Mouse (Mus musculus): ENCODE measurements around the gene Lnx2. TPM values are rescaled to one million over a fixed set of nuclear protein-coding genes. Genes with fewer than 3 reads are reported as not detected.

Lnx2 gene
- total RNA-seq, 1 experiment: 11.6 TPM

GRCm38 (mm10) chr5:147107276-147107675 is 30.9 kb upstream of the Lnx2 start:
- Histone ChIP-seq H3K9ac (ENCODE audit: insufficient read depth, low read depth, low read length, poor library complexity, severe bottlenecking) (no peak overlapping the region), H3K4me1 (ENCODE audit: control insufficient read depth in 2 of 2, insufficient read depth in 2 of 2, low read length in 2 of 2, poor library complexity in 1 of 2) (peaks cover 0 to 9% of the 10 kb centered on the region in 2 experiments; a peak in 1 of 4 replicates), H3K27ac (ENCODE audit: insufficient read depth, low read depth, low read length, poor library complexity, severe bottlenecking) (no peak overlapping the region), H3K36me3 (ENCODE audit: control insufficient read depth, insufficient read depth, low read length, poor library complexity, severe bottlenecking) (peaks cover 29% of the 10 kb centered on the region; the same call in 1 of the 2 replicates), H3K9me3 (ENCODE audit: control insufficient read depth, insufficient read depth, low read depth, low read length) (no peaks in the 10 kb centered on the region), H3K4me3 (ENCODE audit: insufficient read depth in 1 of 2, low read depth in 1 of 2, low read length in 2 of 2, poor library complexity in 1 of 2, severe bottlenecking in 1 of 2) (no peak overlapping the region)
- TF ChIP-seq ZNF384 (IDR thresholded peaks at IDR 0.05; ENCODE audit: low read depth, low read length) (no peak), HCFC1 (IDR thresholded peaks at IDR 0.05; ENCODE audit: borderline replicate concordance, insufficient read depth, low read length) (no peak), CHD2 (IDR thresholded peaks at IDR 0.05; ENCODE audit: low read depth, low read length) (no peak), ZC3H11A (IDR thresholded peaks at IDR 0.05; ENCODE audit: borderline replicate concordance, low read depth, low read length) (no peak)
- in situ Hi-C loops (cut with MboI; ENCODE audit: low sequenced_read_pairs in 2 of 2, unreplicated experiment in 2 of 2): loop anchor here in 1 of 2 experiments (25.0 kb wide), 1 partner anchor 130 kb away; no protein-coding TSS in a partner anchor
- no peak for DNase-seq (ENCODE audit: low read depth, low spot score)

DNA sequence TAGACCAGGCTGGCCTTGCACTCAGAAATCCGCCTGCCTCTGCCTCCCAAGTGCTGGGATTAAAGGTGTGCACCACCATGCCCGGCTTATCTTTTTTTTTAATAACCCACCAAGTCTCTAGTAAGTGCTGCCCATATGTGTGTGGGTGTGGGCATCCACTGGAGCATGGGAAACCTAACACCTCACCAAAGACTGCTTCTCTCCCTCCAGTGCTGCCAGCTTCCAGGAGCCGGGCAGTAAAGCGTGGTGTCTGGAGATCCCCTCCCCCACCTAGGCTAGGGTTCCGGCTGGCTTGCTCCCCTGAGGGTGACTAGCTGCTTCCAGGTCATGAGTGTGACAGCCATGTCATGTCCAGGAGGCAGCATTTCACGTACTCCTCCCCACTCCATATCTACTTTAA is 25.9 kb upstream of the Lnx2 start:
- Histone ChIP-seq H3K36me3 (ENCODE audit: control insufficient read depth, insufficient read depth, low read length, poor library complexity, severe bottlenecking) (peaks cover 31% of the 10 kb centered on the region; the same call in 1 of the 2 replicates), H3K4me3 (ENCODE audit: insufficient read depth in 1 of 2, low read depth in 1 of 2, low read length in 2 of 2, poor library complexity in 1 of 2, severe bottlenecking in 1 of 2) (no peak overlapping the region), H3K4me1 (ENCODE audit: control insufficient read depth in 2 of 2, insufficient read depth in 2 of 2, low read length in 2 of 2, poor library complexity in 1 of 2) (0 out of 4 replicates have a peak, but pooled peaks cover 0 to 1% of the 10 kb centered on the region in 2 experiments), H3K27ac (ENCODE audit: insufficient read depth, low read depth, low read length, poor library complexity, severe bottlenecking) (no peak overlapping the region), H3K9me3 (ENCODE audit: control insufficient read depth, insufficient read depth, low read depth, low read length) (no peaks in the 10 kb centered on the region), H3K9ac (ENCODE audit: insufficient read depth, low read depth, low read length, poor library complexity, severe bottlenecking) (no peak overlapping the region)
- no peak for TF ChIP-seq CHD2 (IDR thresholded peaks at IDR 0.05; ENCODE audit: low read depth, low read length)
- TF ChIP-seq MAFK (IDR thresholded peaks at IDR 0.05; ENCODE audit: insufficient read depth, low read depth, low read length): no peak
- no peak for TF ChIP-seq ZNF384 (IDR thresholded peaks at IDR 0.05; ENCODE audit: low read depth, low read length)
- no peak for TF ChIP-seq ZC3H11A (IDR thresholded peaks at IDR 0.05; ENCODE audit: borderline replicate concordance, low read depth, low read length)
- TF ChIP-seq HCFC1 (IDR thresholded peaks at IDR 0.05; ENCODE audit: borderline replicate concordance, insufficient read depth, low read length): no peak
- in situ Hi-C loops (cut with MboI; ENCODE audit: low sequenced_read_pairs in 2 of 2, unreplicated experiment in 2 of 2): loop anchor here in 1 of 2 experiments (25.0 kb wide), 1 partner anchor 135 kb away; no protein-coding TSS in a partner anchor
- no peak for DNase-seq (ENCODE audit: low read depth, low spot score)

- TF ChIP-seq HCFC1 (IDR thresholded peaks at IDR 0.05; ENCODE audit: borderline replicate concordance, insufficient read depth, low read length) (no peak), ZNF384 (IDR thresholded peaks at IDR 0.05; ENCODE audit: low read depth, low read length) (no peak), CHD2 (IDR thresholded peaks at IDR 0.05; ENCODE audit: low read depth, low read length) (no peak), ZC3H11A (IDR thresholded peaks at IDR 0.05; ENCODE audit: borderline replicate concordance, low read depth, low read length) (no peak), MAFK (IDR thresholded peaks at IDR 0.05; ENCODE audit: insufficient read depth, low read depth, low read length) (no peak)
- Histone ChIP-seq H3K4me3 (ENCODE audit: insufficient read depth in 1 of 2, low read depth in 1 of 2, low read length in 2 of 2, poor library complexity in 1 of 2, severe bottlenecking in 1 of 2) (no peak overlapping the region), H3K27ac (ENCODE audit: insufficient read depth, low read depth, low read length, poor library complexity, severe bottlenecking) (no peak overlapping the region), H3K36me3 (ENCODE audit: control insufficient read depth, insufficient read depth, low read length, poor library complexity, severe bottlenecking) (peaks cover 32% of the 10 kb centered on the region), H3K9ac (ENCODE audit: insufficient read depth, low read depth, low read length, poor library complexity, severe bottlenecking) (no peak overlapping the region), H3K9me3 (ENCODE audit: control insufficient read depth, insufficient read depth, low read depth, low read length) (no peaks in the 10 kb centered on the region), H3K4me1 (ENCODE audit: control insufficient read depth in 2 of 2, insufficient read depth in 2 of 2, low read length in 2 of 2, poor library complexity in 1 of 2) (no peaks in the 10 kb centered on the region)
- DNase-seq (ENCODE audit: low read depth, low spot score): no peak
- in situ Hi-C loops (cut with MboI; ENCODE audit: low sequenced_read_pairs in 2 of 2, unreplicated experiment in 2 of 2): loop anchor here in 1 of 2 experiments (25.0 kb wide), 1 partner anchor 137 kb away; no protein-coding TSS in a partner anchor
Measured at GRCm38 (mm10) chr5:147100180-147100579, 23.8 kb upstream of the Lnx2 start.

DNA sequence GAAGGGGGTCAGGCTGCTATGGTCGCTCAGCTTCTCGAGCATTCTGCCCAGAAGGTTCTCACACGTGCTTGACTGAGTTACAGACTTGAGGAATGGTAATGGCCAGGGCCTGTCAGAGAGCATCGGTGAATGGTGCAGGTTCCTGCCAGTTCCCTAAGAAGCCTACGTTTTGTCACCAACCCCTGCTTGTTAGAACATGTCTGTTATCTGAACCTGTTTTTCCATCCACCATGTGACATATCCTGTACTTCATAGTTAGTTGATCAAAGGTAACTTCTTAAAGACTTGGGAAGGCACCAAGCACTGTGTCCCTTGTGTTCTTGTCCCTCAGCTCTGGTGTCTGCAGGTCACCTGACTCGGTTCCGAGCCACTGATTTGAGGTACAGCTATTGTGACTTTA is 22.3 kb upstream of the Lnx2 start:
- DNase-seq (ENCODE audit: low read depth, low spot score): no peak
- Histone ChIP-seq H3K4me1 (ENCODE audit: control insufficient read depth in 2 of 2, insufficient read depth in 2 of 2, low read length in 2 of 2, poor library complexity in 1 of 2) (no peaks in the 10 kb centered on the region), H3K9me3 (ENCODE audit: control insufficient read depth, insufficient read depth, low read depth, low read length) (no peaks in the 10 kb centered on the region), H3K4me3 (ENCODE audit: insufficient read depth in 1 of 2, low read depth in 1 of 2, low read length in 2 of 2, poor library complexity in 1 of 2, severe bottlenecking in 1 of 2) (no peak overlapping the region), H3K36me3 (ENCODE audit: control insufficient read depth, insufficient read depth, low read length, poor library complexity, severe bottlenecking) (peaks cover 27% of the 10 kb centered on the region), H3K27ac (ENCODE audit: insufficient read depth, low read depth, low read length, poor library complexity, severe bottlenecking) (no peak overlapping the region), H3K9ac (ENCODE audit: insufficient read depth, low read depth, low read length, poor library complexity, severe bottlenecking) (no peak overlapping the region)
- in situ Hi-C loops (cut with MboI; ENCODE audit: low sequenced_read_pairs in 2 of 2, unreplicated experiment in 2 of 2): no loop called here
- no peak for TF ChIP-seq MAFK (IDR thresholded peaks at IDR 0.05; ENCODE audit: insufficient read depth, low read depth, low read length)
- no peak for TF ChIP-seq ZC3H11A (IDR thresholded peaks at IDR 0.05; ENCODE audit: borderline replicate concordance, low read depth, low read length)
- TF ChIP-seq HCFC1 (IDR thresholded peaks at IDR 0.05; ENCODE audit: borderline replicate concordance, insufficient read depth, low read length): no peak
- TF ChIP-seq ZNF384 (IDR thresholded peaks at IDR 0.05; ENCODE audit: low read depth, low read length): no peak
- no peak for TF ChIP-seq CHD2 (IDR thresholded peaks at IDR 0.05; ENCODE audit: low read depth, low read length)

Measured in ES-E14 (cell line).